Mouse (Mus musculus): Measurements from ENCODE around the gene Cxadr.

- TF ChIP-seq CTCF (IDR thresholded peaks at IDR 0.05; ENCODE audit: low read depth) (no peak), EP300 (IDR thresholded peaks at IDR 0.05; ENCODE audit: low read depth) (no peak)
These were observed 12.0 kb downstream of the Cxadr start for GRCm38 (mm10) chr16:78313135-78313887.
